Mouse (Mus musculus) MEL (cell line): ENCODE measurements around the gene Dlec1. TPM values are rescaled to one million over a fixed set of nuclear protein-coding genes. Genes with fewer than 3 reads are reported as not detected.

ENCODE experiments used
- DNase-seq: peaks from one replicate; pipeline ENCODE4 v3.0.0; 2011; ENCODE audit warnings: low read depth, low spot score
- H3K27ac ChIP-seq: 2 replicates; pipeline ENCODE4 v1.5.1; 2012; ENCODE audit warnings: low read depth, mild to moderate bottlenecking, control low read depth, low read length, moderate library complexity; ENCODE audit not compliant: control insufficient read depth
- H3K27me3 ChIP-seq, 2 experiments: fragments of 150-350 bp in 1 of 2; sonication (generic) in 1 of 2; 2 replicates each; pipeline ENCODE4 v1.6.1; 2012; ENCODE audit warnings: low read length in 2 of 2, mild to moderate bottlenecking in 2 of 2, improper control_type of control experiment in 1 of 2, moderate library complexity in 1 of 2; ENCODE audit not compliant: insufficient read depth in 2 of 2, control insufficient read depth in 1 of 2
- H3K36me3 ChIP-seq, 2 experiments: 2 replicates each; pipeline ENCODE4 v1.6.1; 2012 to 2014; ENCODE audit warnings: low read length in 2 of 2, improper control_type of control experiment in 1 of 2, inconsistent platforms in 1 of 2, mild to moderate bottlenecking in 1 of 2; ENCODE audit not compliant: insufficient read depth in 2 of 2, control insufficient read depth in 1 of 2
- H3K4me1 ChIP-seq, 2 experiments: fragments of 150-350 bp in 1 of 2; sonication (generic) in 1 of 2; 2 replicates each; pipeline ENCODE4 v1.6.1; 2012; ENCODE audit warnings: low read length in 2 of 2, improper control_type of control experiment in 1 of 2, mild to moderate bottlenecking in 1 of 2; ENCODE audit not compliant: insufficient read depth in 2 of 2, control insufficient read depth in 1 of 2
- H3K4me3 ChIP-seq, 2 experiments: fragments of 150-350 bp in 1 of 2; sonication (generic) in 1 of 2; 2 replicates each; pipeline ENCODE4 v1.5.1; 2012; ENCODE audit warnings: low read depth in 2 of 2, low read length in 2 of 2, mild to moderate bottlenecking in 2 of 2, moderate library complexity in 2 of 2, control low read depth in 1 of 2, improper control_type of control experiment in 1 of 2; ENCODE audit not compliant: control insufficient read depth in 1 of 2, insufficient read depth in 1 of 2
- H3K79me2 ChIP-seq: 2 replicates; pipeline ENCODE4 v1.6.1; 2012; ENCODE audit warnings: mild to moderate bottlenecking, low read length, moderate library complexity; ENCODE audit not compliant: control insufficient read depth, poor library complexity, insufficient read depth
- H3K9ac ChIP-seq: 2 replicates; pipeline ENCODE4 v1.6.1; 2012; ENCODE audit warnings: low read depth, mild to moderate bottlenecking, control low read depth, low read length, moderate library complexity; ENCODE audit not compliant: control insufficient read depth, poor library complexity, severe bottlenecking
- H3K9me3 ChIP-seq: fragments of 150-350 bp; sonication (generic); replicated peaks from 2 replicates; pipeline ENCODE4 v1.6.1; 2012; ENCODE audit warnings: mild to moderate bottlenecking, low read length, improper control_type of control experiment, moderate library complexity; ENCODE audit not compliant: insufficient read depth
- BHLHE40 ChIP-seq: IDR thresholded peaks from 2 replicates; pipeline ENCODE4 v1.6.1; 2012; ENCODE audit warnings: low read depth, mild to moderate bottlenecking, inconsistent platforms, low read length, improper control_type of control experiment, borderline replicate concordance
- ELF1 ChIP-seq: IDR thresholded peaks from 2 replicates; pipeline ENCODE4 v1.6.1; 2014; ENCODE audit warnings: low read depth, mild to moderate bottlenecking, inconsistent platforms, low read length, improper control_type of control experiment, moderate library complexity
- EP300 ChIP-seq, 2 experiments: IDR thresholded peaks; 2 replicates each; pipeline ENCODE4 v1.6.1; 2011; ENCODE audit warnings: improper control_type of control experiment in 2 of 2, low read length in 2 of 2, low read depth in 1 of 2, mild to moderate bottlenecking in 1 of 2
- ETS1 ChIP-seq: IDR thresholded peaks from 2 replicates; pipeline ENCODE4 v1.6.1; 2012; ENCODE audit warnings: low read depth, mild to moderate bottlenecking, inconsistent platforms, low read length, improper control_type of control experiment, moderate library complexity
- GABPA ChIP-seq: IDR thresholded peaks from 2 replicates; pipeline ENCODE4 v1.6.1; 2012; ENCODE audit warnings: low read depth, mild to moderate bottlenecking, inconsistent platforms, low read length, improper control_type of control experiment, moderate library complexity
- JUND ChIP-seq: IDR thresholded peaks from 2 replicates; pipeline ENCODE4 v1.6.1; 2011; ENCODE audit warnings: low read depth, mild to moderate bottlenecking, improper control_type of control experiment, low read length
- KAT2A ChIP-seq: conservative IDR thresholded peaks from 2 replicates; pipeline ENCODE4 v1.6.1; 2012; ENCODE audit warnings: low read depth, low read length, improper control_type of control experiment, inconsistent platforms
- MAFK ChIP-seq: IDR thresholded peaks from 2 replicates; pipeline ENCODE4 v1.6.1; 2011; ENCODE audit warnings: low read depth, mild to moderate bottlenecking, low read length, improper control_type of control experiment, borderline replicate concordance
- MAX ChIP-seq: IDR thresholded peaks from 2 replicates; pipeline ENCODE4 v1.6.1; 2011; ENCODE audit warnings: low read length, improper control_type of control experiment
- MAZ ChIP-seq: IDR thresholded peaks from 2 replicates; pipeline ENCODE4 v1.6.1; 2012; ENCODE audit warnings: low read depth, mild to moderate bottlenecking, inconsistent platforms, low read length, improper control_type of control experiment
- MEF2A ChIP-seq: IDR thresholded peaks from 2 replicates; pipeline ENCODE4 v1.6.1; 2014; ENCODE audit warnings: low read depth, mild to moderate bottlenecking, inconsistent platforms, low read length, improper control_type of control experiment; ENCODE audit not compliant: poor library complexity, insufficient replicate concordance, severe bottlenecking; ENCODE audit errors: extremely low read depth
- MXI1 ChIP-seq: IDR thresholded peaks from 2 replicates; pipeline ENCODE4 v1.6.1; 2011; ENCODE audit warnings: mild to moderate bottlenecking, low read depth, low read length, improper control_type of control experiment
- MYC ChIP-seq: IDR thresholded peaks from 2 replicates; pipeline ENCODE4 v1.6.1; 2011; ENCODE audit warnings: low read depth, mild to moderate bottlenecking, low read length, improper control_type of control experiment, moderate library complexity
- NELFE ChIP-seq: IDR thresholded peaks from 2 replicates; pipeline ENCODE4 v1.6.1; 2011; ENCODE audit warnings: low read depth, low read length, improper control_type of control experiment
- POLR2A ChIP-seq, 2 experiments: IDR thresholded peaks; 2 replicates each; pipeline ENCODE4 v1.6.1; 2011 to 2012; ENCODE audit warnings: low read length in 2 of 2, mild to moderate bottlenecking in 2 of 2, control low read depth in 1 of 2, improper control_type of control experiment in 1 of 2, low read depth in 1 of 2, moderate library complexity in 1 of 2; ENCODE audit not compliant: control insufficient read depth in 1 of 2, insufficient read depth in 1 of 2, poor library complexity in 1 of 2
- POLR2AphosphoS2 ChIP-seq: IDR thresholded peaks from 2 replicates; pipeline ENCODE4 v1.6.1; 2011; ENCODE audit warnings: low read length, improper control_type of control experiment
- POLR2AphosphoS5 ChIP-seq: IDR thresholded peaks from 2 replicates; pipeline ENCODE4 v1.6.1; 2012; ENCODE audit warnings: low read depth, borderline replicate concordance, mild to moderate bottlenecking, inconsistent platforms, low read length, moderate library complexity, mixed read lengths
- RCOR1 ChIP-seq: IDR thresholded peaks from 2 replicates; pipeline ENCODE4 v1.6.1; 2012; ENCODE audit warnings: low read depth, mild to moderate bottlenecking, inconsistent platforms, low read length, improper control_type of control experiment
- USF2 ChIP-seq, 2 experiments: IDR thresholded peaks; 2 replicates each; pipeline ENCODE4 v1.6.1; 2011 to 2012; ENCODE audit warnings: improper control_type of control experiment in 2 of 2, low read length in 2 of 2, borderline replicate concordance in 1 of 2, inconsistent platforms in 1 of 2, low read depth in 1 of 2, mild to moderate bottlenecking in 1 of 2; ENCODE audit not compliant: insufficient read depth in 1 of 2
- ZKSCAN1 ChIP-seq: IDR thresholded peaks from 2 replicates; pipeline ENCODE4 v1.6.1; 2012; ENCODE audit warnings: low read depth, mild to moderate bottlenecking, inconsistent platforms, low read length, improper control_type of control experiment, moderate library complexity
- ZMIZ1 ChIP-seq: IDR thresholded peaks from 2 replicates; pipeline ENCODE4 v1.6.1; 2012; ENCODE audit warnings: low read depth, mild to moderate bottlenecking, inconsistent platforms, low read length, improper control_type of control experiment, moderate library complexity
- polyA plus RNA-seq, 2 experiments: library from polyadenylated mRNA; stranded (reverse) in 1 of 2; unstranded in 1 of 2; fragments of >175 nt in 1 of 2; fragments of >200 nt in 1 of 2; gene quantifications; 2 replicates each; pipeline versions ENCODE4 v1.2.1 to v1.2.4; 2012; ENCODE audit warnings: low replicate concordance in 2 of 2, low read depth in 1 of 2; ENCODE audit not compliant: insufficient read length in 2 of 2, insufficient read depth in 1 of 2, missing spikeins in 1 of 2
- total RNA-seq: library from RNA; depleted of rRNA; stranded (reverse); fragments of 300-350 nt; gene quantifications from 2 replicates; pipeline ENCODE4 v1.2.3, GENCODE M21; 2012

Gene Dlec1
- total and polyA plus RNA-seq, 3 experiments: 0.22 TPM; not detected in 2

DNA sequence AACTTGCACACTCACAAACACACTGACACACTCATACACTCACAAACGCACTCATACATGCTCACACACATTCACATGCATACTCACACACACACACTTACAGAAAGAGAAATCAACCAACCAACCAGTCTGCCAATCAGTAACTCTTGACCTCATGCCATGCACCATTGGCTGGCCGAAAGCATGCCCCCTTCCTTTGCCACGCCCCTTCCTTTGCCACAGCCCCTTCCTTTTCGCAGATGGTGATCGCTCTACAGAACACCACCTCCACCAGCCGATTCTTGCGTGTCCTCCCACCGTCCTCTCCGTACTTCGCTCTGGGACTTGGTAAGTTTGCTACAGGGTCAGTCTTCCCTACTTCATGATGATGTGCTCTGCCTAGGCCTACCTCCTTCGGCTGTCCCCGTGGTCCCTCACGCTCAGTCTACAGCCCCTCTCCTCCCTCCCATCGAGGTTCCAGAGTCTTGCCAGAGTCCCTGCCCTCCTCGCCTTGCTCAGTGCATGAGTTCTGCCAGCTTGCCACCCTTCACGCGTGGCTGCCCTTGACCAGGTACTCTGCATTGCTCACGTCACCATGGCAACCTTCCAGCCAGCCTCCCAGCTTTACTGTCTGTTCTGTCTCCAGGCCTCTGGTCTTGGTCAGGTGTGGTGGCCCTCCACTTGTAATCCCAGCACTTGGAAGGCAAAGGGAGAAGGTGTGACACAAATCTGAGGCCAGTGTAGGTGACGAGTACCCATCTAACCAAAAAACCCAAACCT lies 17.3 kb downstream of the Dlec1 start:
- Histone ChIP-seq H3K27ac (no peak overlapping the region), H3K79me2 (no peaks in the 10 kb centered on the region), H3K9me3 (no peaks in the 10 kb centered on the region), H3K4me1 (no peaks in the 10 kb centered on the region), H3K36me3 (no peaks in the 10 kb centered on the region), H3K27me3 (no peaks in the 10 kb centered on the region), H3K4me3 (no peak overlapping the region), H3K9ac (no peak overlapping the region)
- DNase-seq: no peak
- TF ChIP-seq MAZ: no peak
- TF ChIP-seq MAFK: no peak
- no peak for TF ChIP-seq EP300 (IDR thresholded peaks at IDR 0.05; ENCODE audit: low read depth in 1 of 2, low read length in 2 of 2)
- no peak for TF ChIP-seq NELFE
- TF ChIP-seq MEF2A: no peak
- no peak for TF ChIP-seq ELF1
- no peak for TF ChIP-seq POLR2A (IDR thresholded peaks at IDR 0.05; ENCODE audit: control insufficient read depth in 1 of 2, insufficient read depth in 1 of 2, low read depth in 1 of 2, low read length in 2 of 2, poor library complexity in 1 of 2)
- TF ChIP-seq MYC: no peak
- no peak for TF ChIP-seq RCOR1
- no peak for TF ChIP-seq ZKSCAN1
- TF ChIP-seq BHLHE40: no peak
- TF ChIP-seq KAT2A: no peak
- TF ChIP-seq ZMIZ1: no peak
- no peak for TF ChIP-seq ETS1
- no peak for TF ChIP-seq GABPA

DNA sequence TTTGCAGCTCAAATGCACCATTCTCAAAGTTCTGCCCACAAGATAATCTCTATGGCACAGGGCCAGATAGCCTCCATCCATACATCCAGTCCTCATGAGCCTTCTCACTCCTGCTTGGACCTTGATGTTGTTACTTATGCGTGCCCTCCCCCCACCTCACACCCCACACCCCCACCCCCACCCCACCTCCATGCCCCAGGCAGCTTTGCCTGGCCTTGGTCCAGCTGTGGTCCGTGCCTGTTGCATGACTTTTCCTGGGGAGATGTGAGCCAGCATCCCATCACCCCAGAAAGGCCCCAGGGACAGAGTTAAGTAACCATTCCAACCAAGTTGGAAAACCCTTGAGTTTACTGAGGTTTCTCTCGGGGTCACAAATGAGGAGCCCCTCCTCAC lies 17.9 kb downstream of the Dlec1 start:
- H3K4me1 ChIP-seq: no peaks in the 10 kb centered on the region
- DNase-seq: no peak
- no peaks in the 10 kb centered on the region for H3K27me3 ChIP-seq
- H3K79me2 ChIP-seq: no peaks in the 10 kb centered on the region
- no peaks in the 10 kb centered on the region for H3K9me3 ChIP-seq
- TF ChIP-seq NELFE: no peak
- TF ChIP-seq POLR2AphosphoS2: no peak
- TF ChIP-seq RCOR1: no peak
- no peak for TF ChIP-seq BHLHE40
- no peak for TF ChIP-seq USF2 (IDR thresholded peaks at IDR 0.05; ENCODE audit: borderline replicate concordance in 1 of 2, insufficient read depth in 1 of 2, low read depth in 1 of 2, low read length in 2 of 2)
- no peak for TF ChIP-seq JUND
- TF ChIP-seq MAX: no peak
- TF ChIP-seq POLR2AphosphoS5: no peak
- TF ChIP-seq KAT2A: no peak
- no peak for TF ChIP-seq MXI1
- no peak for TF ChIP-seq MYC
- H3K36me3 ChIP-seq: no peaks in the 10 kb centered on the region
- H3K27ac ChIP-seq: no peak overlapping the region
- H3K4me3 ChIP-seq: no peak overlapping the region
- H3K9ac ChIP-seq: no peak overlapping the region
